ENCODE assay signal across 24 mouse cellular contexts in the genomic region with DNA sequence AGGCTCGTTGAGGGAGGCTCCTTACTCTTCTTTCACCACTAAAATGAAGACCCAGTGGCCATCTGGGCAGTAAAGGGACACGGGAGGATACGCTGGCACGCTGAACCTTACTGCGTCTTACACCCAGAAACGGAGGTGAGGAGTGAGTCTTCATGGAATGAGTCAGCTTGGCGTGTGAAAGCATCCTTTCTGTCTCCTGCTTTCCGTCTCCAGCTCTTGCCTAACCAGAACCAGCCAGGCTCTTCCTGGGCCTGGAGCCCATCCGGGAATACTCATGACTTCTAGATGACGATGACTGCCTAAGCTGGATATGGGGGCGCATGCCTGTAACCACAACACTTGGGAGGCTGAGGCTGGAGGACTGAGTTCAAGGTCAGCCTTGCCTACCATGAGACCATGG. TPM values are rescaled to one million over a fixed set of nuclear protein-coding genes. Genes with fewer than 3 reads are reported as not detected.
DNase-seq lines count a peak whose midpoint lies in the region; ATAC-seq lines count a peak whose summit lies in the region.
"Had no signal": no experiment of that assay in that cellular context is flagged by ENCODE, and none has a peak within 500 bp of the region (broad histone marks: within the 10 kb centered on the region; RNA-seq: fewer than 3 reads in every experiment).

No protein-coding gene starts in this region.

- no peak overlapping the region for H3K4me2 ChIP-seq in neural tube, embryonic 14.5 days (ENCODE audit: low read depth, low read length)
- H3K4me2 ChIP-seq in forebrain, embryonic 11.5 days (ENCODE audit: low read depth, low read length, severe bottlenecking), result no peak overlapping the region
- H3K4me2 ChIP-seq: heart, embryonic 13.5 days; hindbrain, embryonic 14.5 days; kidney, embryonic 15.5 days; limb, embryonic 13.5 days had no signal

- H3K4me1 ChIP-seq in neural tube, embryonic 14.5 days (ENCODE audit: control insufficient read depth, insufficient read depth, low read length), result peaks cover 9% of the 10 kb centered on the region
- H3K4me1 ChIP-seq in forebrain, embryonic 10.5 days, result peaks cover 14% of the 10 kb centered on the region
- H3K4me1 ChIP-seq in forebrain, embryonic 11.5 days (replicated peaks; ENCODE audit: control insufficient read depth, insufficient read depth, low read length), result no peaks in the 10 kb centered on the region

- no peak overlapping the region for H3K9ac ChIP-seq in neural tube, embryonic 14.5 days (replicated peaks; ENCODE audit: low read depth, low read length)
- no peak overlapping the region for H3K9ac ChIP-seq in forebrain, embryonic 11.5 days (ENCODE audit: low read length)
- H3K9ac ChIP-seq: heart, embryonic 13.5 days; hindbrain, embryonic 14.5 days; kidney, embryonic 15.5 days; limb, embryonic 13.5 days; liver, embryonic 14.5 days had no signal

- WGBS in neural tube, embryonic 14.5 days, result 79% methylated on average over 11 of the region's 11 CpGs
- 91% methylated on average over 11 of the region's 11 CpGs for WGBS in forebrain, embryonic 10.5 days
- 92% methylated on average over 11 of the region's 11 CpGs for WGBS in forebrain, embryonic 11.5 days

- no peak for ATAC-seq in neural tube, embryonic 14.5 days (ENCODE audit: low read depth)
- ATAC-seq in forebrain, embryonic 11.5 days (replicated peaks; ENCODE audit: low FRiP score), result no peak
- ATAC-seq: activated CD4-positive, CD25-positive, alpha-beta regulatory T cell, adult 4 months; forebrain, embryonic 14.5 days; intestine, postnatal 0 days had no signal

- DNase-seq in adrenal gland, adult 2 months, result peak; percentile 79
- no peak for DNase-seq in adrenal gland, postnatal 4 days (ENCODE audit: low spot score in 2 of 2)
- DNase-seq in left cerebral cortex, postnatal 14 days (ENCODE audit: low spot score in 2 of 2), result peak; percentile 24 to 52
- no peak for DNase-seq in left cerebral cortex, adult 11 months (ENCODE audit: low spot score)
- peak; percentile 37 for DNase-seq in adrenal gland, postnatal 10 days
- DNase-seq in forebrain, embryonic 10.5 days (ENCODE audit: extremely low spot score, low spot score), result no peak
- DNase-seq in forebrain, embryonic 11.5 days (ENCODE audit: low spot score), result no peak
- DNase-seq: cerebellum, adult 9-11 months; heart, postnatal 36 days; kidney, postnatal 4 days; layer of hippocampus, adult 9-11 months; lung, postnatal 10 days; midbrain, embryonic 14.5 days; thymus, postnatal 14 days had no signal

- H3K27ac ChIP-seq in neural tube, embryonic 14.5 days (ENCODE audit: low read depth, low read length), result peak overlapping the region; percentile 52
- H3K27ac ChIP-seq in forebrain, embryonic 10.5 days, result no peak overlapping the region
- no peak overlapping the region for H3K27ac ChIP-seq in forebrain, embryonic 11.5 days (ENCODE audit: low read depth, low read length)
- H3K27ac ChIP-seq: heart, embryonic 13.5 days; hindbrain, embryonic 14.5 days; kidney, embryonic 15.5 days; limb, embryonic 13.5 days; liver, embryonic 14.5 days had no signal

- H3K27me3 ChIP-seq in neural tube, embryonic 14.5 days (ENCODE audit: control insufficient read depth, insufficient read depth, low read length), result no peaks in the 10 kb centered on the region
- H3K27me3 ChIP-seq in forebrain, embryonic 10.5 days (ENCODE audit: poor library complexity, severe bottlenecking), result peaks cover 29% of the 10 kb centered on the region
- H3K27me3 ChIP-seq in forebrain, embryonic 11.5 days (ENCODE audit: control insufficient read depth, insufficient read depth, low read length), result no peaks in the 10 kb centered on the region; the same call in 1 of the 2 replicates

- no peaks in the 10 kb centered on the region for H3K9me3 ChIP-seq in neural tube, embryonic 14.5 days (ENCODE audit: control insufficient read depth, low read length)
- H3K9me3 ChIP-seq in forebrain, embryonic 10.5 days, result no peaks in the 10 kb centered on the region
- no peaks in the 10 kb centered on the region for H3K9me3 ChIP-seq in forebrain, embryonic 11.5 days (ENCODE audit: control insufficient read depth, low read length)
- H3K9me3 ChIP-seq: heart, embryonic 13.5 days; kidney, embryonic 15.5 days; limb, embryonic 13.5 days had no signal

- intact Hi-C loops in left cerebral cortex, postnatal 14 days (cut with DNase I), result no loop called here

- no peak overlapping the region for H3K4me3 ChIP-seq in neural tube, embryonic 14.5 days (ENCODE audit: low read depth, low read length)
- no peak overlapping the region for H3K4me3 ChIP-seq in forebrain, embryonic 10.5 days
- no peak overlapping the region for H3K4me3 ChIP-seq in forebrain, embryonic 11.5 days (ENCODE audit: low read depth, low read length)
- H3K4me3 ChIP-seq: heart, embryonic 13.5 days; kidney, embryonic 15.5 days; limb, embryonic 13.5 days; myocyte had no signal

- H3K36me3 ChIP-seq in neural tube, embryonic 14.5 days (ENCODE audit: control insufficient read depth, insufficient read depth, low read length), result no peaks in the 10 kb centered on the region
- H3K36me3 ChIP-seq in forebrain, embryonic 10.5 days (replicated peaks), result no peaks in the 10 kb centered on the region
- H3K36me3 ChIP-seq in forebrain, embryonic 11.5 days (ENCODE audit: control insufficient read depth, insufficient read depth, low read length), result no peaks in the 10 kb centered on the region
- H3K36me3 ChIP-seq: heart, embryonic 13.5 days; kidney, embryonic 15.5 days; limb, embryonic 13.5 days had no signal

RNA-seq across cellular contexts. Expression of gene Alg2, which starts 33.2 kb away (rescaled TPM):
- total RNA-seq in adrenal gland, adult 2 months (2021), result 100 to 1,000 TPM; 119 to 162 TPM
- polyA plus RNA-seq in adrenal gland, adult 2 months (2012; rRNA removed), result 98.7 and 125 TPM in 2 replicates
- total RNA-seq in adrenal gland, postnatal 4 days (2021), result 100 to 1,000 TPM; 101 to 104 TPM
- total RNA-seq in left cerebral cortex, postnatal 14 days (2021), result 100 to 1,000 TPM; 139 to 152 TPM
- 10 to 100 TPM; 68.8 to 83.3 TPM for total RNA-seq in adrenal gland, postnatal 10 days (2021)
- polyA plus RNA-seq in neural tube, embryonic 14.5 days (2014; fragmentation: Nextera tagmentation; extraction: Ambion mirVana), result 403 and 428 TPM in 2 replicates
- polyA plus RNA-seq in forebrain, embryonic 10.5 days (2016; fragmentation: Nextera tagmentation; extraction: Ambion mirVana), result 80.7 and 84.3 TPM in 2 replicates
- polyA plus RNA-seq in forebrain, embryonic 11.5 days (2014; fragmentation: Nextera tagmentation; extraction: Ambion mirVana), result 103 and 112 TPM in 2 replicates

RNA-seq across cellular contexts. Expression of gene Sec61b, which starts 33.5 kb away (rescaled TPM):
- total RNA-seq in adrenal gland, adult 2 months (2021), result 100 to 1,000 TPM; 210 to 256 TPM
- 619 and 728 TPM in 2 replicates for polyA plus RNA-seq in adrenal gland, adult 2 months (2012; rRNA removed)
- total RNA-seq in adrenal gland, postnatal 4 days (2021), result 100 to 1,000 TPM; 185 to 190 TPM
- 10 to 100 TPM; 50.7 to 52.0 TPM for total RNA-seq in left cerebral cortex, postnatal 14 days (2021)
- total RNA-seq in adrenal gland, postnatal 10 days (2021), result 100 to 1,000 TPM; 149 to 186 TPM
- 239 and 243 TPM in 2 replicates for polyA plus RNA-seq in neural tube, embryonic 14.5 days (2014; fragmentation: Nextera tagmentation; extraction: Ambion mirVana)
- polyA plus RNA-seq in forebrain, embryonic 10.5 days (2016; fragmentation: Nextera tagmentation; extraction: Ambion mirVana), result 339 and 348 TPM in 2 replicates
- polyA plus RNA-seq in forebrain, embryonic 11.5 days (2014; fragmentation: Nextera tagmentation; extraction: Ambion mirVana), result 328 and 341 TPM in 2 replicates

Comparison
In these comparisons a context has a peak if more than half of its experiments do, and no peak if none do; other contexts are left out.
1. DNase-seq: peak in adrenal gland, adult 2 months (single experiment), left cerebral cortex, postnatal 14 days (2 of 2) and adrenal gland, postnatal 10 days (single experiment); none in adrenal gland, postnatal 4 days (0 of 2), left cerebral cortex, adult 11 months (single experiment), forebrain, embryonic 10.5 days (single experiment) and forebrain, embryonic 11.5 days (single experiment).